Mouse (Mus musculus) heart, embryonic 14.5 days (tissue): ENCODE results near the gene Slc7a14. TPM values are rescaled to one million over a fixed set of nuclear protein-coding genes. Genes with fewer than 3 reads are reported as not detected.

ENCODE experiments used
- ATAC-seq: fragments of 200-750 bp; cut with Nextera tagmentation; 2 replicates; pipeline ENCODE4 v1.8.0; 2017; ENCODE audit warnings: low read depth, moderate TSS enrichment; ENCODE audit not compliant: insufficient number of reproducible peaks, insufficient read depth, low FRiP score
- H3K27ac ChIP-seq, 2 experiments: fragments of 200-500 bp in 1 of 2; fragments of 300-500 bp in 1 of 2; sonication (generic) in 1 of 2; replicated peaks in 1 of 2; 2 replicates each; pipeline ENCODE4 v1.5.1; 2012 to 2014; ENCODE audit warnings: low read depth in 2 of 2, low read length in 2 of 2, control low read depth in 1 of 2, mild to moderate bottlenecking in 1 of 2, mixed read lengths in 1 of 2; ENCODE audit not compliant: control insufficient read depth in 1 of 2, insufficient read depth in 1 of 2
- H3K27me3 ChIP-seq: fragments of 300-500 bp; sonication (generic); 2 replicates; pipeline ENCODE4 v1.6.1; 2014; ENCODE audit warnings: mild to moderate bottlenecking, low read length, control low read depth; ENCODE audit not compliant: control insufficient read depth, insufficient read depth
- H3K36me3 ChIP-seq: fragments of 300-500 bp; sonication (generic); 2 replicates; pipeline ENCODE4 v1.6.1; 2014; ENCODE audit warnings: mild to moderate bottlenecking, control low read depth, low read length, mixed read lengths; ENCODE audit not compliant: control insufficient read depth, insufficient read depth
- H3K4me1 ChIP-seq, 2 experiments: fragments of 200-500 bp in 1 of 2; fragments of 300-500 bp in 1 of 2; sonication (generic) in 1 of 2; 2 replicates each; pipeline ENCODE4 v1.6.1; 2012 to 2014; ENCODE audit warnings: low read length in 2 of 2, control low read depth in 1 of 2, mixed read lengths in 1 of 2; ENCODE audit not compliant: control insufficient read depth in 2 of 2, insufficient read depth in 2 of 2
- H3K4me2 ChIP-seq: fragments of 300-500 bp; sonication (generic); 2 replicates; pipeline ENCODE4 v1.6.1; 2014; ENCODE audit warnings: mild to moderate bottlenecking, low read length
- H3K4me3 ChIP-seq, 2 experiments: fragments of 200-500 bp in 1 of 2; fragments of 300-500 bp in 1 of 2; sonication (generic) in 1 of 2; 2 replicates each; pipeline ENCODE4 v1.5.1; 2012 to 2014; ENCODE audit warnings: low read length in 2 of 2, mild to moderate bottlenecking in 2 of 2, control low read depth in 1 of 2, low read depth in 1 of 2, moderate library complexity in 1 of 2; ENCODE audit not compliant: control insufficient read depth in 1 of 2, insufficient read depth in 1 of 2
- H3K9ac ChIP-seq: fragments of 300-500 bp; sonication (generic); 2 replicates; pipeline ENCODE4 v1.6.1; 2014; ENCODE audit warnings: mild to moderate bottlenecking, low read length
- H3K9me3 ChIP-seq: fragments of 300-500 bp; sonication (generic); 2 replicates; pipeline ENCODE4 v1.6.1; 2016; ENCODE audit warnings: low read length, control low read depth; ENCODE audit not compliant: control insufficient read depth
- WGBS: fragments of 180-500 bp; shearing (Covaris S2); extraction: QIAGEN DNeasy Blood & Tissue Kit; methylation state at CpG from one replicate; pipeline ENCODE4 v1.1.7; 2014; 5-methylcytosine and 5-hydroxymethylcytosine counted together
- polyA plus RNA-seq: library from polyadenylated mRNA; unstranded; fragments of >200 nt; fragmentation: Nextera tagmentation; extraction: Ambion mirVana; gene quantifications from 2 replicates; pipeline ENCODE4 v1.2.1, GENCODE M21; 2014

Gene Slc7a14
- polyA plus RNA-seq, 1 experiment from 2014 or later = 0.66 TPM

DNA sequence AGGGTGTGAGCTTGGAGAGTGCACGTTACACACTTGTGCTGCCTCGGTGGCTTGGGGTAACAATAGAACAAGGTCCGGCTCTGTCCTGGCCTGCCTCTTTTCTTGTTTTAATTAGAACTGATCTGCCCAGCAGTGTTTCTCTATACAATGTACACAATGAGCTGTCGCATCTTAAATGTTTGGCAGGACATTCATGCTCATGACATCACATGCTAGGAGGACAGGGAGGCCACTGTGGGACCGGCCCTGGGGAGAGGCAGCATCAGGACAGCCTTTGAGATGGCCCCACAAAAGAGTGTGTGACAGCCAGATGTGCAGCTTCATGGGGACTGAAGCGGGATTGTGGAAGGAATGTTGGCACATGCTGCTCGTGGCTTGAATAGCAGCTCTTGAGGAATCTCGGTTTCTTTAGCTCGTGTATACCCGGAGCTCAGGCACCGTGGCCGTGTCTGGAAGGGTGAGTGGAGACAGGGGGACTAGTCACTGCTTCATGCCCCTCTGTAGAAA, 143.8 kb downstream of the Slc7a14 start:
- H3K27me3 ChIP-seq = no peaks in the 10 kb centered on the region
- no peaks in the 10 kb centered on the region; a peak in 1 of 4 replicates for H3K4me1 ChIP-seq
- no peaks in the 10 kb centered on the region for H3K36me3 ChIP-seq
- H3K9ac ChIP-seq = no peak overlapping the region
- WGBS = 67% methylated on average over 12 of the region's 12 CpGs
- H3K4me3 ChIP-seq = no peak overlapping the region
- ATAC-seq = no peak
- no peak overlapping the region for H3K4me2 ChIP-seq
- 0 out of 4 replicates have a peak overlapping the region, but pooled peaks of 1 of the 2 experiments have one; percentile 27 for H3K27ac ChIP-seq
- H3K9me3 ChIP-seq = no peaks in the 10 kb centered on the region

DNA sequence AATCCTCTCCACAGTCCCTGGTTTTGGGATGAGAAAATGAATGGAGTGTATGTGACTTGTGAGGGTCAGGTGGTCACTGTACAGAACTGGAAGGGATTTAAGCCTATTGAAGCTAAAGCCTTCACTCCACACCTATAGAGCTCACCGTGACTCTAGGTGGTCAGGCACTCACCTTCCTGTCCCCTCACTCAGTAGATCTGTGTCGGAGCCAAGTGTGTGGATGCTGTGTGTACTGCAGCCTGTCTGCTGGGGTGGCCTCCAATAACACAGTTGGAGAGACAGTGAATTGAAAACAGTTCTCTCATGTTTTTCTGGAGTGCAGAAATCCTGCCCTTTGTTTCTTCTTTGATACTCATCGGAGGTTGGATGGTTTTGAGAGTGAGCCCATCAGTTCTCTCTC, 144.4 kb downstream of the Slc7a14 start:
- no peak overlapping the region for H3K4me3 ChIP-seq
- H3K4me2 ChIP-seq = no peak overlapping the region
- H3K36me3 ChIP-seq = no peaks in the 10 kb centered on the region
- H3K9ac ChIP-seq = no peak overlapping the region
- 64% methylated on average over 3 of the region's 3 CpGs for WGBS
- H3K27ac ChIP-seq = no peak overlapping the region
- no peaks in the 10 kb centered on the region; a peak in 1 of 4 replicates for H3K4me1 ChIP-seq
- H3K27me3 ChIP-seq = no peaks in the 10 kb centered on the region
- ATAC-seq = no peak
- H3K9me3 ChIP-seq = no peaks in the 10 kb centered on the region

GRCm38 (mm10) chr3:31162860-31163259, 147.3 kb downstream of the Slc7a14 start:
- no peaks in the 10 kb centered on the region; a peak in 1 of 4 replicates for H3K4me1 ChIP-seq
- H3K27me3 ChIP-seq = no peaks in the 10 kb centered on the region
- H3K27ac ChIP-seq = no peak overlapping the region
- WGBS = 85% methylated on average over 14 of the region's 14 CpGs
- H3K36me3 ChIP-seq = no peaks in the 10 kb centered on the region
- no peak overlapping the region for H3K4me2 ChIP-seq
- ATAC-seq = no peak
- no peaks in the 10 kb centered on the region for H3K9me3 ChIP-seq
- no peak overlapping the region for H3K4me3 ChIP-seq
- no peak overlapping the region for H3K9ac ChIP-seq

DNA sequence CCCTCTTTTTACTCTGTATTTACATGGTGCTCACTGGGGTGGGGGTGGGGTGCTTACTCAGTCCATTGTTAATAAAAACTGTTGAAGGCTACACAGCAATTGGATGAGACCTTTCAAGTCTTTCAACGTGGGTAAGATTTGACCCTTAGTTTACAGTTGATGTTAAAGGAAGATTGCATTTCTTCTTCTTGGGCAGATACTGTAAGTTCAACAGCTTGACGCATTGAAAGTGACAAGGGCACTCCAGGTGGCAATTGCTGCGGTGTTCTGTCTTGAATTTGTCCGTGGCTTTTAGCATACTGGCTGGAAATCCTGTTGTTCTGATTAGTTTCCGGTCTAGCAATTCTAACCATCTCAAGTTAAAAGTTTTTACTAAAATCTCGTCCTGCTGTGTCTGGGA, 148.8 kb downstream of the Slc7a14 start:
- no peak for ATAC-seq
- 51% methylated on average over 6 of the region's 6 CpGs for WGBS
- H3K9ac ChIP-seq = no peak overlapping the region
- no peak overlapping the region for H3K27ac ChIP-seq
- no peaks in the 10 kb centered on the region for H3K9me3 ChIP-seq
- H3K4me3 ChIP-seq = no peak overlapping the region
- H3K27me3 ChIP-seq = no peaks in the 10 kb centered on the region
- H3K4me1 ChIP-seq = no peaks in the 10 kb centered on the region
- H3K4me2 ChIP-seq = no peak overlapping the region
- H3K36me3 ChIP-seq = no peaks in the 10 kb centered on the region

GRCm38 (mm10) chr3:31160046-31160445, 150.1 kb downstream of the Slc7a14 start:
- Histone ChIP-seq H3K9me3 (no peaks in the 10 kb centered on the region), H3K27me3 (no peaks in the 10 kb centered on the region), H3K9ac (no peak overlapping the region), H3K4me1 (no peaks in the 10 kb centered on the region), H3K4me3 (no peak overlapping the region), H3K4me2 (no peak overlapping the region), H3K27ac (no peak overlapping the region), H3K36me3 (no peaks in the 10 kb centered on the region)
- ATAC-seq = no peak
- 85% methylated on average over 10 of the region's 10 CpGs for WGBS

GRCm38 (mm10) chr3:31157776-31158175, 152.4 kb downstream of the Slc7a14 start:
- Histone ChIP-seq H3K9ac (no peak overlapping the region), H3K27me3 (no peaks in the 10 kb centered on the region), H3K9me3 (no peaks in the 10 kb centered on the region), H3K36me3 (no peaks in the 10 kb centered on the region), H3K4me3 (no peak overlapping the region), H3K27ac (no peak overlapping the region), H3K4me1 (no peaks in the 10 kb centered on the region), H3K4me2 (no peak overlapping the region)
- ATAC-seq = no peak
- 55% methylated on average over 15 of the region's 15 CpGs for WGBS

DNA sequence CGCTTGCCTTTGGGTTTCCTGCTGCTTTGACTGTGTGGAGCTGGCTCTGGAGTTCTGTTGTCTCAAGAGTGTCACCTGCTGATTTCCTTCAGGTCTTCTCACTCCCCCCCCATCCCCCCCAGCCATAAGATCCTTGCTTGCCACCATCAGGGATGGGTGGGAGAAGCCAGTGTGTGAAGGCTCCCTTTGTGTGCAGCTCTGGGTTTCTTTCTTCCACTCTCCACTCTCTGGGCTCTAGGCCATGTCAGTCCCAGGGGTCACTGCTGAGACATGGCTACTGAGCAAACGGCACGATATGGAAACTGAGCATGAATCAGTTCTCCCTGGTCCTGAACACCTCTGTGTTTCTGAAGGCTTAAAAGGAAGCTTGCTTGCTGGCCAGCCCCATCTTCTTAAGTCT, 154.1 kb downstream of the Slc7a14 start:
- no peak overlapping the region for H3K4me2 ChIP-seq

More for the DNA sequence above, 154.1 kb downstream of the Slc7a14 start:
- Histone ChIP-seq H3K9ac (no peak overlapping the region), H3K4me3 (no peak overlapping the region), H3K36me3 (no peaks in the 10 kb centered on the region), H3K9me3 (no peaks in the 10 kb centered on the region), H3K4me1 (no peaks in the 10 kb centered on the region), H3K27ac (no peak overlapping the region), H3K27me3 (no peaks in the 10 kb centered on the region; the same call in 1 of the 2 replicates)
- no peak for ATAC-seq
- 53% methylated on average over 3 of the region's 3 CpGs for WGBS
